In genomic region chr4:148435106-148435505, GRCm38 (mm10) we compare ENCODE assay signal across 21 mouse cellular contexts. TPM values are rescaled to one million over a fixed set of nuclear protein-coding genes. Genes with fewer than 3 reads are reported as not detected.
A peak's percentile ranks its signal among the peaks of the same experiment; 100 is the strongest.
DNase-seq lines count a peak whose midpoint lies in the region; ATAC-seq and TF ChIP-seq lines count a peak whose summit lies in the region.
"Had no signal": no experiment of that assay in that cellular context is flagged by ENCODE, and none has a peak within 500 bp of the region (broad histone marks: within the 10 kb centered on the region; RNA-seq: fewer than 3 reads in every experiment).

No protein-coding gene starts in this region.

- peak overlapping the region; percentile 60; the same call in 1 of the 2 replicates for H3K27ac ChIP-seq in hindbrain, embryonic 15.5 days (replicated peaks)
- no peak overlapping the region for H3K27ac ChIP-seq in hindbrain, embryonic 11.5 days (ENCODE audit: low read depth, low read length)
- H3K27ac ChIP-seq in midbrain, postnatal 0 days (ENCODE audit: low read depth, low read length): peak overlapping the region; percentile 44; the same call in 1 of the 2 replicates
- no peak overlapping the region for H3K27ac ChIP-seq in midbrain, embryonic 15.5 days
- no peak overlapping the region for H3K27ac ChIP-seq in heart, embryonic 11.5 days (ENCODE audit: low read depth, low read length)
- H3K27ac ChIP-seq: embryonic facial prominence, embryonic 12.5 days; liver, embryonic 15.5 days; macrophage; midbrain, embryonic 10.5 days; stomach, postnatal 0 days had no signal

- peak; percentile 71 to 75 for DNase-seq in adrenal gland, adult (ENCODE audit: inconsistent age in 2 of 2, low spot score in 1 of 2)
- DNase-seq in adrenal gland, postnatal 4 days (ENCODE audit: low spot score in 2 of 2): no peak
- no peak for DNase-seq in hindbrain, embryonic 11.5 days (ENCODE audit: low spot score)
- no peak for DNase-seq in midbrain, postnatal 0 days (ENCODE audit: low spot score)
- DNase-seq in liver: no peak
- DNase-seq: cerebellum, adult 11 months; gastrocnemius, postnatal 14 days; heart, postnatal 36 days; right cerebral cortex, postnatal 4 days had no signal

- no peak overlapping the region for H3K9ac ChIP-seq in hindbrain, embryonic 15.5 days
- H3K9ac ChIP-seq in hindbrain, embryonic 11.5 days (ENCODE audit: low read depth, low read length): no peak overlapping the region
- no peak overlapping the region for H3K9ac ChIP-seq in midbrain, postnatal 0 days (replicated peaks; ENCODE audit: low read length, poor library complexity, severe bottlenecking)
- no peak overlapping the region for H3K9ac ChIP-seq in midbrain, embryonic 15.5 days
- H3K9ac ChIP-seq in heart, embryonic 11.5 days (ENCODE audit: low read depth, low read length): no peak overlapping the region
- H3K9ac ChIP-seq: embryonic facial prominence, embryonic 12.5 days; liver, embryonic 15.5 days had no signal

- H3K4me2 ChIP-seq in hindbrain, embryonic 15.5 days: no peak overlapping the region
- H3K4me2 ChIP-seq in hindbrain, embryonic 11.5 days (replicated peaks; ENCODE audit: low read depth, low read length): no peak overlapping the region
- no peak overlapping the region for H3K4me2 ChIP-seq in midbrain, postnatal 0 days (ENCODE audit: low read depth, low read length, poor library complexity, severe bottlenecking)
- no peak overlapping the region for H3K4me2 ChIP-seq in midbrain, embryonic 15.5 days
- no peak overlapping the region for H3K4me2 ChIP-seq in heart, embryonic 11.5 days
- H3K4me2 ChIP-seq: embryonic facial prominence, embryonic 12.5 days; liver, embryonic 15.5 days had no signal

- no peaks in the 10 kb centered on the region for H3K9me3 ChIP-seq in hindbrain, embryonic 15.5 days
- H3K9me3 ChIP-seq in hindbrain, embryonic 11.5 days (ENCODE audit: control insufficient read depth, low read length): no peaks in the 10 kb centered on the region
- H3K9me3 ChIP-seq in midbrain, postnatal 0 days (ENCODE audit: low read length): no peaks in the 10 kb centered on the region
- H3K9me3 ChIP-seq in midbrain, embryonic 15.5 days: no peaks in the 10 kb centered on the region
- H3K9me3 ChIP-seq in heart, embryonic 11.5 days (replicated peaks; ENCODE audit: control insufficient read depth, low read length): no peaks in the 10 kb centered on the region
- H3K9me3 ChIP-seq: embryonic facial prominence, embryonic 12.5 days; liver, embryonic 15.5 days; midbrain, embryonic 10.5 days had no signal

- 0 out of 2 replicates have a peak, but pooled peaks have one; percentile 7 for ATAC-seq in hindbrain, embryonic 15.5 days (ENCODE audit: low FRiP score, low read depth)
- ATAC-seq in hindbrain, embryonic 11.5 days (ENCODE audit: low FRiP score): no peak
- ATAC-seq in midbrain, postnatal 0 days (ENCODE audit: low FRiP score): no peak
- ATAC-seq in midbrain, embryonic 15.5 days (replicated peaks): no peak
- no peak for ATAC-seq in heart, embryonic 11.5 days (replicated peaks; ENCODE audit: insufficient number of reproducible peaks, low FRiP score, low TSS enrichment)
- ATAC-seq: activated CD4-positive, CD25-positive, alpha-beta regulatory T cell, adult 4 months; CD4-positive, CD25-positive, alpha-beta regulatory T cell, adult 4 months; intestine, embryonic 16.5 days had no signal

- no peaks in the 10 kb centered on the region for H3K27me3 ChIP-seq in hindbrain, embryonic 15.5 days
- no peaks in the 10 kb centered on the region for H3K27me3 ChIP-seq in hindbrain, embryonic 11.5 days (ENCODE audit: control insufficient read depth, insufficient read depth, low read length)
- H3K27me3 ChIP-seq in midbrain, postnatal 0 days (ENCODE audit: insufficient read depth, low read length): no peaks in the 10 kb centered on the region; the same call in 1 of the 2 replicates
- no peaks in the 10 kb centered on the region for H3K27me3 ChIP-seq in midbrain, embryonic 15.5 days (replicated peaks)
- H3K27me3 ChIP-seq in heart, embryonic 11.5 days (ENCODE audit: control insufficient read depth, insufficient read depth, low read length): no peaks in the 10 kb centered on the region
- H3K27me3 ChIP-seq: embryonic facial prominence, embryonic 12.5 days; liver, embryonic 15.5 days had no signal

- H3K4me3 ChIP-seq in hindbrain, embryonic 15.5 days: no peak overlapping the region
- no peak overlapping the region for H3K4me3 ChIP-seq in hindbrain, embryonic 11.5 days (ENCODE audit: low read depth, low read length)
- no peak overlapping the region for H3K4me3 ChIP-seq in midbrain, postnatal 0 days (ENCODE audit: low read depth, low read length)
- no peak overlapping the region for H3K4me3 ChIP-seq in midbrain, embryonic 15.5 days
- no peak overlapping the region for H3K4me3 ChIP-seq in heart, embryonic 11.5 days (ENCODE audit: low read depth, low read length)
- H3K4me3 ChIP-seq: embryonic facial prominence, embryonic 12.5 days; erythroblast, embryonic 14.5 days; liver, embryonic 15.5 days; midbrain, embryonic 10.5 days had no signal

- WGBS in hindbrain, embryonic 15.5 days: 82% methylated on average over 3 of the region's 3 CpGs
- WGBS in hindbrain, embryonic 11.5 days: 87% methylated on average over 3 of the region's 3 CpGs
- 83% methylated on average over 3 of the region's 3 CpGs for WGBS in midbrain, postnatal 0 days
- 91% methylated on average over 3 of the region's 3 CpGs for WGBS in midbrain, embryonic 15.5 days
- WGBS in heart, embryonic 11.5 days (ENCODE audit: insufficient replicate concordance): 83% methylated on average over 3 of the region's 3 CpGs

- TF ChIP-seq CTCF in midbrain, postnatal 0 days (IDR thresholded peaks at IDR 0.05): no peak

- H3K36me3 ChIP-seq in hindbrain, embryonic 15.5 days: no peaks in the 10 kb centered on the region
- H3K36me3 ChIP-seq in hindbrain, embryonic 11.5 days (ENCODE audit: control insufficient read depth, insufficient read depth, low read length): no peaks in the 10 kb centered on the region
- 0 out of 2 replicates have a peak, but pooled peaks cover 2% of the 10 kb centered on the region for H3K36me3 ChIP-seq in midbrain, postnatal 0 days (ENCODE audit: insufficient read depth, low read length)
- no peaks in the 10 kb centered on the region for H3K36me3 ChIP-seq in midbrain, embryonic 15.5 days (replicated peaks)
- no peaks in the 10 kb centered on the region; the same call in 1 of the 2 replicates for H3K36me3 ChIP-seq in heart, embryonic 11.5 days (ENCODE audit: control insufficient read depth, insufficient read depth, low read length)

- peaks cover 31% of the 10 kb centered on the region for H3K4me1 ChIP-seq in hindbrain, embryonic 15.5 days (replicated peaks)
- no peaks in the 10 kb centered on the region for H3K4me1 ChIP-seq in hindbrain, embryonic 11.5 days (replicated peaks; ENCODE audit: control insufficient read depth, insufficient read depth, low read length)
- no peaks in the 10 kb centered on the region for H3K4me1 ChIP-seq in midbrain, postnatal 0 days (ENCODE audit: insufficient read depth, low read length)
- H3K4me1 ChIP-seq in midbrain, embryonic 15.5 days: peaks cover 7% of the 10 kb centered on the region
- H3K4me1 ChIP-seq in heart, embryonic 11.5 days (ENCODE audit: control insufficient read depth, insufficient read depth, low read length): peaks cover 6% of the 10 kb centered on the region; the same call in 1 of the 2 replicates
- H3K4me1 ChIP-seq: embryonic facial prominence, embryonic 12.5 days had no signal

RNA-seq across cellular contexts. Expression of gene Ubiad1, which starts 9.5 kb away (rescaled TPM):
- 10 to 100 TPM; 18.2 to 19.6 TPM for total RNA-seq in adrenal gland, postnatal 4 days (2021)
- polyA plus RNA-seq in hindbrain, embryonic 15.5 days (2015; fragmentation: Nextera tagmentation; extraction: Ambion mirVana): 18.4 and 20.2 TPM in 2 replicates
- 14.4 and 14.6 TPM in 2 replicates for polyA plus RNA-seq in hindbrain, embryonic 11.5 days (2014; fragmentation: Nextera tagmentation; extraction: Ambion mirVana)
- 16.0 and 19.8 TPM in 2 replicates for total RNA-seq in midbrain, postnatal 0 days (2014; rRNA removed)
- polyA plus RNA-seq in midbrain, postnatal 0 days (2015; fragmentation: Nextera tagmentation; extraction: Ambion mirVana): 12.7 and 14.6 TPM in 2 replicates
- polyA plus RNA-seq in midbrain, embryonic 15.5 days (2015; fragmentation: Nextera tagmentation; extraction: Ambion mirVana): 22.1 and 23.3 TPM in 2 replicates
- polyA plus RNA-seq in heart, embryonic 11.5 days (2014; fragmentation: Nextera tagmentation; extraction: Ambion mirVana): 14.7 and 16.2 TPM in 2 replicates

RNA-seq across cellular contexts. Expression of gene Mtor, which starts 13.3 kb away (rescaled TPM):
- 10 to 100 TPM; 66.3 to 67.1 TPM for total RNA-seq in adrenal gland, postnatal 4 days (2021)
- 22.7 and 22.8 TPM in 2 replicates for polyA plus RNA-seq in hindbrain, embryonic 15.5 days (2015; fragmentation: Nextera tagmentation; extraction: Ambion mirVana)
- polyA plus RNA-seq in hindbrain, embryonic 11.5 days (2014; fragmentation: Nextera tagmentation; extraction: Ambion mirVana): 28.0 and 33.0 TPM in 2 replicates
- total RNA-seq in midbrain, postnatal 0 days (2014; rRNA removed): 54.5 and 59.6 TPM in 2 replicates
- polyA plus RNA-seq in midbrain, postnatal 0 days (2015; fragmentation: Nextera tagmentation; extraction: Ambion mirVana): 24.3 and 27.8 TPM in 2 replicates
- 22.8 and 23.8 TPM in 2 replicates for polyA plus RNA-seq in midbrain, embryonic 15.5 days (2015; fragmentation: Nextera tagmentation; extraction: Ambion mirVana)
- polyA plus RNA-seq in heart, embryonic 11.5 days (2014; fragmentation: Nextera tagmentation; extraction: Ambion mirVana): 18.9 and 23.6 TPM in 2 replicates

Comparison
In these comparisons a context has a peak if more than half of its experiments do, and no peak if none do; other contexts are left out.
1. DNase-seq: peak in adrenal gland, adult (2 of 2); none in adrenal gland, postnatal 4 days (0 of 2), hindbrain, embryonic 11.5 days (single experiment), midbrain, postnatal 0 days (single experiment) and liver (single experiment).
2. H3K27ac ChIP-seq: peak in hindbrain, embryonic 15.5 days (single experiment) and midbrain, postnatal 0 days (single experiment); none in hindbrain, embryonic 11.5 days (single experiment), midbrain, embryonic 15.5 days (single experiment) and heart, embryonic 11.5 days (single experiment).